Mouse (Mus musculus) limb, embryonic 11.5 days (tissue): Measurements from ENCODE around the gene Ccr3. TPM values are rescaled to one million over a fixed set of nuclear protein-coding genes. Genes with fewer than 3 reads are reported as not detected.

Source experiments
- ATAC-seq: fragments of 200-750 bp; cut with Nextera tagmentation; 2 replicates; pipeline ENCODE4 v1.8.0; 2017; ENCODE audit warnings: low read depth; ENCODE audit not compliant: insufficient number of reproducible peaks, low FRiP score, low TSS enrichment
- DNase-seq: peaks from one replicate; pipeline ENCODE4 v3.0.0-alpha.2; 2015; ENCODE audit warnings: low spot score
- H3K27ac ChIP-seq: fragments of 300-500 bp; sonication (generic); replicated peaks from 2 replicates; pipeline ENCODE4 v1.5.1; 2014; ENCODE audit warnings: low read depth, mild to moderate bottlenecking, low read length
- H3K27me3 ChIP-seq: fragments of 300-500 bp; sonication (generic); 2 replicates; pipeline ENCODE4 v1.6.1; 2014; ENCODE audit warnings: mild to moderate bottlenecking, low read length, mixed read lengths; ENCODE audit not compliant: control insufficient read depth, insufficient read depth
- H3K36me3 ChIP-seq: fragments of 300-500 bp; sonication (generic); 2 replicates; pipeline ENCODE4 v1.6.1; 2014; ENCODE audit warnings: mild to moderate bottlenecking, low read length, moderate library complexity, mixed read lengths; ENCODE audit not compliant: control insufficient read depth, insufficient read depth
- H3K4me1 ChIP-seq: fragments of 300-500 bp; sonication (generic); 2 replicates; pipeline ENCODE4 v1.6.1; 2014; ENCODE audit warnings: low read length, mixed read lengths; ENCODE audit not compliant: control insufficient read depth, insufficient read depth
- H3K4me2 ChIP-seq: fragments of 300-500 bp; sonication (generic); 2 replicates; pipeline ENCODE4 v1.6.1; 2014; ENCODE audit warnings: low read depth, mild to moderate bottlenecking, moderate library complexity; ENCODE audit not compliant: severe bottlenecking
- H3K4me3 ChIP-seq: fragments of 300-500 bp; sonication (generic); 2 replicates; pipeline ENCODE4 v1.5.1; 2014; ENCODE audit warnings: low read depth, low read length
- H3K9ac ChIP-seq: fragments of 300-500 bp; sonication (generic); 2 replicates; pipeline ENCODE4 v1.6.1; 2014; ENCODE audit warnings: mild to moderate bottlenecking, low read length
- H3K9me3 ChIP-seq: fragments of 300-500 bp; sonication (generic); 2 replicates; pipeline ENCODE4 v1.6.1; 2016; ENCODE audit warnings: low read length; ENCODE audit not compliant: control insufficient read depth
- WGBS: fragments of 180-500 bp; shearing (Covaris S2); extraction: QIAGEN DNeasy Blood & Tissue Kit; methylation state at CpG from one replicate; pipeline ENCODE4 v1.1.7; 2014; 5-methylcytosine and 5-hydroxymethylcytosine counted together
- polyA plus RNA-seq: library from polyadenylated mRNA; unstranded; fragments of >200 nt; fragmentation: Nextera tagmentation; extraction: Ambion mirVana; gene quantifications from 2 replicates; pipeline ENCODE4 v1.2.1, GENCODE M21; 2014

The Ccr3 gene
- polyA plus RNA-seq, 1 experiment from 2014 or later: not detected

- no peak overlapping the region for H3K4me3 ChIP-seq
- H3K9me3 ChIP-seq: no peaks in the 10 kb centered on the region
- no peaks in the 10 kb centered on the region for H3K27me3 ChIP-seq
- no peak for DNase-seq
- no peak overlapping the region for H3K4me2 ChIP-seq
- H3K9ac ChIP-seq: no peak overlapping the region
- no peaks in the 10 kb centered on the region for H3K4me1 ChIP-seq
- WGBS: 86% methylated on average over 2 of the region's 2 CpGs
- ATAC-seq: no peak
- H3K36me3 ChIP-seq: no peaks in the 10 kb centered on the region
- H3K27ac ChIP-seq: no peak overlapping the region
Observed at GRCm38 (mm10) chr9:123986217-123986616, 35.6 kb upstream of the Ccr3 start.

- no peak for ATAC-seq
- Histone ChIP-seq H3K27me3 (no peaks in the 10 kb centered on the region), H3K4me2 (no peak overlapping the region), H3K27ac (no peak overlapping the region), H3K9me3 (no peaks in the 10 kb centered on the region), H3K36me3 (no peaks in the 10 kb centered on the region), H3K4me1 (no peaks in the 10 kb centered on the region), H3K9ac (no peak overlapping the region), H3K4me3 (no peak overlapping the region)
- 78% methylated on average over 3 of the region's 3 CpGs for WGBS
- DNase-seq: no peak
Observed at GRCm38 (mm10) chr9:123989671-123990070, 32.1 kb upstream of the Ccr3 start.

GRCm38 (mm10) chr9:123991312-123991906 lies 30.4 kb upstream of the Ccr3 start:
- no peak overlapping the region for H3K27ac ChIP-seq
- H3K27me3 ChIP-seq: no peaks in the 10 kb centered on the region
- H3K4me2 ChIP-seq: no peak overlapping the region
- no peak overlapping the region for H3K4me3 ChIP-seq
- 76% methylated on average over 1 of the region's 1 CpGs for WGBS
- ATAC-seq (no peak), DNase-seq (no peak)
- no peaks in the 10 kb centered on the region for H3K4me1 ChIP-seq
- H3K36me3 ChIP-seq: no peaks in the 10 kb centered on the region
- H3K9me3 ChIP-seq: no peaks in the 10 kb centered on the region
- H3K9ac ChIP-seq: no peak overlapping the region

- no peak overlapping the region for H3K9ac ChIP-seq
- no peaks in the 10 kb centered on the region for H3K36me3 ChIP-seq
- 78% methylated on average over 3 of the region's 3 CpGs for WGBS
- H3K4me3 ChIP-seq: no peak overlapping the region
- H3K4me1 ChIP-seq: no peaks in the 10 kb centered on the region
- no peak overlapping the region for H3K27ac ChIP-seq
- DNase-seq (no peak), ATAC-seq (no peak)
- H3K27me3 ChIP-seq: no peaks in the 10 kb centered on the region
- H3K9me3 ChIP-seq: no peaks in the 10 kb centered on the region
- H3K4me2 ChIP-seq: no peak overlapping the region
Observed at GRCm38 (mm10) chr9:123997719-123998118, 24.1 kb upstream of the Ccr3 start.

- Histone ChIP-seq H3K4me3 (no peak overlapping the region), H3K27me3 (no peaks in the 10 kb centered on the region), H3K36me3 (no peaks in the 10 kb centered on the region), H3K9me3 (no peaks in the 10 kb centered on the region), H3K27ac (no peak overlapping the region), H3K4me1 (no peaks in the 10 kb centered on the region), H3K9ac (no peak overlapping the region), H3K4me2 (no peak overlapping the region)
- WGBS: 89% methylated on average over 2 of the region's 2 CpGs
- no peak for DNase-seq
- no peak for ATAC-seq
Observed at GRCm38 (mm10) chr9:123999784-124000183, 22.0 kb upstream of the Ccr3 start.

- DNase-seq: no peak
- WGBS: 69% methylated on average over 2 of the region's 2 CpGs
Observed at GRCm38 (mm10) chr9:124012691-124013090, 9.1 kb upstream of the Ccr3 start.

GRCm38 (mm10) chr9:124013270-124013669 lies 8.5 kb upstream of the Ccr3 start:
- WGBS: 86% methylated on average over 3 of the region's 3 CpGs
- Histone ChIP-seq H3K4me2 (no peak overlapping the region), H3K4me3 (no peak overlapping the region), H3K27me3 (no peaks in the 10 kb centered on the region), H3K27ac (no peak overlapping the region), H3K36me3 (no peaks in the 10 kb centered on the region), H3K9ac (no peak overlapping the region), H3K4me1 (no peaks in the 10 kb centered on the region), H3K9me3 (no peaks in the 10 kb centered on the region)
- DNase-seq (no peak), ATAC-seq (no peak)

More at GRCm38 (mm10) chr9:124012691-124013090, 9.1 kb upstream of the Ccr3 start:
- no peak overlapping the region for H3K27ac ChIP-seq
- no peaks in the 10 kb centered on the region for H3K27me3 ChIP-seq
- no peak overlapping the region for H3K9ac ChIP-seq
- no peaks in the 10 kb centered on the region for H3K9me3 ChIP-seq
- H3K36me3 ChIP-seq: no peaks in the 10 kb centered on the region
- no peaks in the 10 kb centered on the region for H3K4me1 ChIP-seq
- H3K4me2 ChIP-seq: no peak overlapping the region
- ATAC-seq: no peak
- H3K4me3 ChIP-seq: no peak overlapping the region

- no peaks in the 10 kb centered on the region for H3K9me3 ChIP-seq
- 84% methylated on average over 2 of the region's 2 CpGs for WGBS
- H3K27ac ChIP-seq: no peak overlapping the region
- H3K4me3 ChIP-seq: no peak overlapping the region
- DNase-seq (no peak), ATAC-seq (no peak)
- H3K36me3 ChIP-seq: no peaks in the 10 kb centered on the region
- no peak overlapping the region for H3K9ac ChIP-seq
- H3K4me1 ChIP-seq: no peaks in the 10 kb centered on the region
- H3K27me3 ChIP-seq: no peaks in the 10 kb centered on the region
- H3K4me2 ChIP-seq: no peak overlapping the region
Observed at GRCm38 (mm10) chr9:124014985-124015652, 6.7 kb upstream of the Ccr3 start.

GRCm38 (mm10) chr9:124016048-124016447 lies 5.7 kb upstream of the Ccr3 start:
- DNase-seq: no peak
- no peak overlapping the region for H3K27ac ChIP-seq
- no peak overlapping the region for H3K9ac ChIP-seq
- no peaks in the 10 kb centered on the region for H3K4me1 ChIP-seq
- no peak for ATAC-seq
- H3K36me3 ChIP-seq: no peaks in the 10 kb centered on the region
- no peaks in the 10 kb centered on the region for H3K27me3 ChIP-seq
- no peak overlapping the region for H3K4me2 ChIP-seq
- WGBS: 65% methylated on average over 2 of the region's 2 CpGs
- H3K9me3 ChIP-seq: no peaks in the 10 kb centered on the region
- H3K4me3 ChIP-seq: no peak overlapping the region
